Mouse (Mus musculus) frontal cortex, postnatal 25 days (tissue): ENCODE data around the gene Trp53inp2.

Experiments used
- DNase-seq, 2 experiments: peaks; one replicate each; pipeline ENCODE4 v3.0.0; 2022; ENCODE audit warnings: low spot score in 2 of 2

Trp53inp2 gene

GRCm38 (mm10) chr2:155385090-155385489, 4.2 kb downstream of the Trp53inp2 start:
- DNase-seq = peak; percentile 68 to 77

- DNase-seq = no peak
Observed at GRCm38 (mm10) chr2:155385731-155386533, 5.1 kb downstream of the Trp53inp2 start.

GRCm38 (mm10) chr2:155386534-155386899, 5.7 kb downstream of the Trp53inp2 start:
- no peak for DNase-seq

GRCm38 (mm10) chr2:155387052-155387451, 6.2 kb downstream of the Trp53inp2 start:
- DNase-seq = no peak

- DNase-seq = no peak
Observed at GRCm38 (mm10) chr2:155388573-155388972, 7.7 kb downstream of the Trp53inp2 start.

GRCm38 (mm10) chr2:155394586-155394985, 13.7 kb downstream of the Trp53inp2 start:
- no peak for DNase-seq

- no peak for DNase-seq
Observed at GRCm38 (mm10) chr2:155400276-155400675, 19.4 kb downstream of the Trp53inp2 start.

- DNase-seq = no peak
Observed at GRCm38 (mm10) chr2:155401926-155402325, 21.1 kb downstream of the Trp53inp2 start.

GRCm38 (mm10) chr2:155404635-155405034, 23.8 kb downstream of the Trp53inp2 start:
- no peak for DNase-seq

GRCm38 (mm10) chr2:155420911-155421310, 40.1 kb downstream of the Trp53inp2 start:
- no peak for DNase-seq

GRCm38 (mm10) chr2:155436445-155436844, 55.6 kb downstream of the Trp53inp2 start:
- no peak for DNase-seq
